Mouse (Mus musculus) erythroblast, adult 5-6 weeks (primary cell): ENCODE data around the gene Sgpp2. TPM values are rescaled to one million over a fixed set of nuclear protein-coding genes. Genes with fewer than 3 reads are reported as not detected.

Experiments
- ATAC-seq: replicated peaks from 2 replicates; pipeline ENCODE4 v1.8.0; 2016; ENCODE audit warnings: moderate number of reproducible peaks, mild to moderate bottlenecking, moderate TSS enrichment, inconsistent platforms; ENCODE audit not compliant: poor library complexity, low FRiP score, severe bottlenecking
- total RNA-seq, 2 experiments: library from RNA; stranded (forward) in 1 of 2; stranded (reverse) in 1 of 2; fragments of 150-400 nt in 1 of 2; fragments of 200-764, 138-1000 nt in 1 of 2; gene quantifications; 2 replicates each; pipeline versions ENCODE4 v1.2.3 to v1.2.4; 2015 to 2017; ENCODE audit warnings: low replicate concordance in 2 of 2

The Sgpp2 gene
- total RNA-seq (2015; ENCODE audit: low replicate concordance) (not detected in 2 replicates), total RNA-seq (2017; ENCODE audit: low replicate concordance) (not detected in 2 replicates)

DNA sequence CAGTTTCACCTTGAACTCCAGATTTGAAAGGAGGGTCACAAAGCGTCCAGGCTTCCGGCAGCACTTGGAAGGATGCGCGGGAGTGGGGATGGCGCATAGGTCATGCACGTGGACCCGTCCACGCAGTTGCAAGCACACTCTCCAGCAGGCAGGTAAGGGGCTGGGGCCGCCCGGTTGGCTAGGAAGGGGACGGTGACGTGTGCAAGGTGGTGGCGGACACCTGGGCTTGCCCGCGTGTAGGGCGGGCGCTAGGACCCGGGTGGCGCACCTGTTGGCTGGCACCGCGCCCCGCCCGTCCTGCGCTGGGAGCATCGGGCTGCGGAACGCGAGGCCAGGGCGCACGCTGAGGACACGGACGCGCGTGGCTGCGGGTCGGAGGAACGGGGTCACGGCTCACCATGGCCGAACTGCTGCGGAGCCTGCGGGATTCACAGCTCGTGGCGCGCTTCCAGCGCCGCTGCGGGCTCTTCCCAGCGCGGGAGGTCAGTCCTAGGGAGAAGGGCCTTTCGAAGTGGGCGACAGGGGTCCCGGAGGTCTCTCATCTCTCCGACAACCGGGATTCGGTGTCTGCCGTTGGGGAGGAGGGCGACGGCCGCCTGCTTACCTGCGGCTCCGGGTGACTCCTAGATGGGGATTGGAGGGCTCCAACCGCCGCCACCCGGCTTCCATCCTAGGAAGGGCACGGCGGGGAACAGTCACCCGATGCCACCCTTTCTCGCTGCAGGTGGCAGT is at the start of gene Sgpp2:
Gene Sgpp2, plus strand, starts transcription at position 325 of the 732 bp plus-strand sequence.
- ATAC-seq = no peak

DNA sequence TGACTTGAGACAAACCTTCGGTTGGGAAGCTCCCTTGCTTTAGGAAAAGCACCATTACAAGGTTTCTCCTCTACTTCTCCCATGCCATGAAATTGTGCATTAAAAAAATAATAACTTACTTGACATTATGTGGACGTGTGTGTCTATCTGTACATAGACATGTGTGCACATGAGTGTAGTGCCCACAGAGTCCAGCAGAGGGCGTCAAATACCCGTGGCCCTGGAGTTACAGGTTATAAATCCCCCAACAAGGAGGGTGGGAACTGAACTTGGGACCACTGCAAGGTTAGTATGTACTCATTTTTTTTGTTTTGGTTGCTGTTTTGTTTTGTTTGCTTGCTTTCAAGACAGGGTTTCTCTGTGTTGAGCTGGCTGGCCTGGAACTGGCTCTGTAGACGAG is 42.6 kb upstream of the Sgpp2 start:
- ATAC-seq = no peak

DNA sequence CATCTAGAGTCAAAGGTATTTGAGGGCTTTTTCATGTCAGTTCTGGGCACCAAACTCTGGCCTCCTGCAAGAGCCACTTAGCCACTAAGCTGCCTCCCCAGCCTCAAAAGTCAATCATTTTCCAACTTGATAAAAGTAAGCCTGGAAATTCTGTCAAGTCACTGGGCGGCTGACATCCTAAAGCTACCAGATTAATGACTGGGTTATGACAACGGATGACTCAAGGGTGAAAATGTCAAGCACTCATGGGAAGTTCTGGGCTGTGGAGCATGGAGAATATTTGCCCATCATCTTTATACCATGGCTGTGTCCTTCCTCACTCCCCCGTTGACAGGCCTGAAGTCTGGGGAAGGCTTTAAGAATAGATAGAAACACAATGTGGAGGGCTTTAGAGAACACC is 37.2 kb upstream of the Sgpp2 start:
- no peak for ATAC-seq

DNA sequence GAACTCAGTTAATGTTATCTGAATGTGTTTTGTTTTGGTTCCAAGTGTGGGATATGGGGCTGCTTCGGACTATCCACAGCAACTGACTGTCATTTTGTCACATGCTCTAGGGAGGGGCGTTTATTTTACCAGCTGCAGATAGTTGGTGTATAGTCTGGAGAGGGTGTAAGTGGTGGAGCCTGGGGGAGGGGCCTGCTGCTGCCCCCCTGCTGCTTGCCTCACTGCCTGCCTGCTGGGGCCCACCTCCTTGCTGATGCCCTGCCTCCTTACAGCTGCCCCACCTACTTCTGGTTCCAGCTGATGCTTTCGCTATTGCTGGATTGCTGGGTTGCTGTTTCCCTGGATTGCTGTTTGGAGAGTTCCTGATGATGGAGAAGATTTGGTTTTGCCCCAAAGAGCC is 31.0 kb upstream of the Sgpp2 start:
- no peak for ATAC-seq

GRCm38 (mm10) chr1:78292397-78292796 is 17.7 kb upstream of the Sgpp2 start:
- ATAC-seq = no peak

- no peak for ATAC-seq
These were observed 10.4 kb upstream of the Sgpp2 start for GRCm38 (mm10) chr1:78299670-78300225.

GRCm38 (mm10) chr1:78308688-78309087 is 1.5 kb upstream of the Sgpp2 start:
- ATAC-seq = no peak

- no peak for ATAC-seq
These were observed 865 bp upstream of the Sgpp2 start for GRCm38 (mm10) chr1:78309280-78309679.

DNA sequence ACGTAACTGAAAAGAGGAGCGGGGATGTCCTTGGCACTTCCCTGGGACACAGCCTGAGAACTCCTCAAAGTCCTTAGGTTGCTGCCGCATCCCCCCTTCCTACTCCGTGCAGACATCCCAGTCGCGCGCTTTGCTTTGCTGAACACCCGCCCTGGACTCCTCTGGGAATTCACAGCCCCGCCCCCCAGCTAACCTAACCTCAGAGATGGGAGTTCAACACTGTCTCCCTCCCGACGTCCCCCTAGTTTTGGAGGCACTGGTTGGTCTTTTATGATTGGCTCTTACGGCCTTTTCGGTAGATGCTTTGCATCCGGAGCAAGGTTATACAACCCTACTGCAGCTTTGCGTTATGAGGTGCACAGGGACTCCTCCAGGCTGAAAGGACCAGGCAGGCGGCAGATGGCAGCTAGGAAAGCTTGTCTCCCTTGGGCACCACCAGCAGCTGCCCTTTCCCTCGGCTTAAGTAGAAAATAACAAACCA is 756 bp downstream of the Sgpp2 start:
- ATAC-seq = no peak

GRCm38 (mm10) chr1:78311482-78311881 is 1.3 kb downstream of the Sgpp2 start:
- ATAC-seq = no peak

DNA sequence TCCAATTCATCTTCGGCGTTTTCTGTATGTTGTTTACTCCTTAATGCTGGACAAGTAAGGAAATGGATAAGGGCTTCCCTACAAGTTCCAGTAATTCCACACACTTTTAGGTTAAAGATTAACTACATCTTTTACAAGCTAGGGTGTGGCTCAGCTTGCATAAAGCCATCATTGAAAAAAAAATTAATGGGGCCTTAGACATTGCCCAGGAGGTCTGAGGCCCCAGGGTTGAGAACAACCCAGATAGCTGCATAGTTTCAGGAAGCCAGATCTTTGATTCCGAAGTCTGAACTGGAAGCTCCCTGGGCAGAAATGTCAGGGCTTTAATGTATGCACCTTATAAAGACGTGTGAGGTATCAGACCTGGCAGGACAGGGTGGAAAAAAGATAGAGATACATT is 2.8 kb downstream of the Sgpp2 start:
- ATAC-seq = no peak

- no peak for ATAC-seq
These were observed 3.8 kb downstream of the Sgpp2 start for GRCm38 (mm10) chr1:78313961-78314360.

- no peak for ATAC-seq
These were observed 8.1 kb downstream of the Sgpp2 start for GRCm38 (mm10) chr1:78318089-78318760.

- no peak for ATAC-seq
These were observed 10.1 kb downstream of the Sgpp2 start for GRCm38 (mm10) chr1:78320291-78320690.

DNA sequence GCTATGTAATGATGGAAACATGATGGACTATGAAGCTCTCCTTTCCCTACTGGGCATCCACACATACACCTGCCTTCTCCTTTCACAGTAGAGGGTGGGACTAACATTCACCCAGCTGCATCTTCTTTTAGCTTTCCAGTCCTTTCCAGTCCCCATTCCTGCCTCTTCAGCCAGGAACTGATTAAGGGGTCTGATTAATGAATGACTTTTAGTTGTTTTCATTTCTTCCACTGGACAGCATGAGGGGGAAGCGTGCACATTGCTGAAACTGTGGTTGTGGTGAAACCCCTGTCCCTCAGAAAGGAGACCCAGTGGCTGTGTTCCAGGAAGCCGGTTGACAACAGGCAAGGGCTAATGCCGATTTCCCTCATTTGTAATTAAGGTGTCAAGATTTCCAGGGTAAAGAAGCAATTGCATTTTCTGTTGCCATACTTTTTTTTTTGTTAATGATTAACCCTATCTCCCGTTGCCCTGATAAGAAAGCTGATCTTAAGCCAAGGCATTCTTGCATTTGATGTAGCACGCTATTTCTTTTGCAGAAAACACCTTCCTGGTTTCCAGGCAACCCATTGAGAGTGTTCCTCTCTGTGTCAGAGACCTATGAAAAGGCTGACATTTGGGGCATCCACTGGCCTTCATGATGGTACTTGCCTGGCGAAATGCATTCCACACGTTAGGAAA is 12.1 kb downstream of the Sgpp2 start:
- ATAC-seq = no peak

DNA sequence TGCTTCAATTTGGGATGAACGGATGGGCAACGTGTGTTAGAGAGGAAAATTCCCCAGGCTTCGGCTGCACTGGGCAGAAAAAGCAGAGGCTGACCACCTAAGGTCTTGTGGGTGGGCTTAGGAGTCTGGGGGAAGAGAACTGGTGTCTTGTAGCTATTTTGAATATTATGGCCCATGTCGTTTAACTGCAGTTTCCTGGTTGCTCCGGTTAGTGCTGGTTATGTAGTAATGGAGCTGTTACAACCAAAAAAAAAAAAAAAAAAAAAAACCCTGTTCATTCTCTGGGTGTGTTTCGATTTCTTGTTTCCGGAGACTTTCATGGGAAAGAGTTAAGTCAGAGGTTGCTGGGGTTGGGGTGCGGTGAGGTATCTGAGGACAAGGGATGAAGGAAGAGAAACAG is 12.7 kb downstream of the Sgpp2 start:
- ATAC-seq = no peak

DNA sequence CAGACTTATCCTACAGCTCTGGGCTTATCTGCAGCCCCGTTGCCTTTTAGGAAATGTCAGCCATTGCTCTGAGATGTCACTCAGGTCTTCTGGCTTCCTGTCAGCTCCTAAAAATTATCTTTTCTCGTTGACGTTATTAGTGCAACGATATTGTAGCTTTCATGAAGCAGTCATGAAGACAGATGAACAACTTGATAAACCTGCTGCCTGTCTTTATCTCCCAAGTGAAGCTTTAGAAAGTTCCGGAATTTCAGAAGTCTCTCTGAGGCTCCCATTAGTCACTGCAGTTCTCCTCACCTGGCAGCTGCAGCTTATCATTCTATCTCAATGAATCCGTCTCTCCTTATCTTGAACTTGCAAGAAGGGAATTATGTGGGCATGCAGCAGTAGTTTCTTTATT is 13.9 kb downstream of the Sgpp2 start:
- ATAC-seq = no peak

DNA sequence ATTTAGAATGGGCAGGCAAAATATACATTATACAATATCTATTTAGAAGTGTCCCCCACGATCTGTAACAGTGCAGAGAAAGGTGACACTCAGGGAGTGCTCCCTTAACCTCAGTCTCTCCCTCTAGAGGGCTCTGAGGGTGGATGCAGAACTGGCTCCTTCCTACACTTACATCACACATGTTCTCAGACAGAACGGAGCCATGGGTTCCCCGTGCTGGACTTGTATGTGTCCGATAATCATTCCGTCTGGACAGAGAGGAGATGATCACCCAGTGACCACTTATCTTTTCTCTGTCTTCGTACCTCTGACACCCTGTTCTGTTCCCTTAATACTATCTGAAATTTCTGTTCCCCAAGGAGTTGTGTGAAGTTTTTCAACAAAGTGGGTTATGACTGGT is 15.7 kb downstream of the Sgpp2 start:
- no peak for ATAC-seq

- ATAC-seq = no peak
These were observed 18.5 kb downstream of the Sgpp2 start for GRCm38 (mm10) chr1:78328646-78329045.

GRCm38 (mm10) chr1:78329861-78330260 is 19.7 kb downstream of the Sgpp2 start:
- no peak for ATAC-seq
